ENCODE assay signal across 7 mouse cellular contexts in genomic region chr3:65954499-65955391, GRCm38 (mm10). TPM values are rescaled to one million over a fixed set of nuclear protein-coding genes. Genes with fewer than 3 reads are reported as not detected.
DNase-seq lines count a peak whose midpoint lies in the region; ATAC-seq lines count a peak whose summit lies in the region.

No protein-coding gene starts in this region.

- no peak overlapping the region for H3K9ac ChIP-seq in lung, embryonic 15.5 days
- H3K9ac ChIP-seq in intestine, embryonic 14.5 days (ENCODE audit: low read length) = no peak overlapping the region
- no peak overlapping the region for H3K9ac ChIP-seq in neural tube, embryonic 15.5 days (replicated peaks)

- 59% methylated on average over 8 of the region's 8 CpGs for WGBS in lung, embryonic 15.5 days
- WGBS in intestine, embryonic 14.5 days = 72% methylated on average over 8 of the region's 8 CpGs
- WGBS in neural tube, embryonic 15.5 days = 45% methylated on average over 8 of the region's 8 CpGs

- peak overlapping the region; percentile 30; the same call in 1 of the 2 replicates for H3K4me2 ChIP-seq in lung, embryonic 15.5 days
- H3K4me2 ChIP-seq in intestine, embryonic 14.5 days (ENCODE audit: low read length) = peak overlapping the region; percentile 36
- H3K4me2 ChIP-seq in neural tube, embryonic 15.5 days = 0 out of 2 replicates have a peak overlapping the region, but pooled peaks have one; percentile 5

- no peak overlapping the region for H3K27ac ChIP-seq in lung, embryonic 15.5 days
- H3K27ac ChIP-seq in intestine, embryonic 14.5 days (ENCODE audit: low read depth) = no peak overlapping the region
- no peak overlapping the region for H3K27ac ChIP-seq in neural tube, embryonic 15.5 days (replicated peaks)

- no peaks in the 10 kb centered on the region for H3K9me3 ChIP-seq in lung, embryonic 15.5 days
- H3K9me3 ChIP-seq in intestine, embryonic 14.5 days (ENCODE audit: control insufficient read depth, low read length) = no peaks in the 10 kb centered on the region
- H3K9me3 ChIP-seq in neural tube, embryonic 15.5 days (replicated peaks) = no peaks in the 10 kb centered on the region

- H3K4me3 ChIP-seq in lung, embryonic 15.5 days = no peak overlapping the region
- peak overlapping the region; percentile 17; the same call in 1 of the 2 replicates for H3K4me3 ChIP-seq in intestine, embryonic 14.5 days (ENCODE audit: low read depth, low read length)
- no peak overlapping the region for H3K4me3 ChIP-seq in neural tube, embryonic 15.5 days (replicated peaks)

- peaks cover 40% of the 10 kb centered on the region for H3K36me3 ChIP-seq in lung, embryonic 15.5 days
- H3K36me3 ChIP-seq in intestine, embryonic 14.5 days (ENCODE audit: control insufficient read depth, insufficient read depth, low read length) = peaks cover 61% of the 10 kb centered on the region
- H3K36me3 ChIP-seq in neural tube, embryonic 15.5 days = peaks cover 25% of the 10 kb centered on the region

- no peak for DNase-seq in lung, postnatal 36 days
- peak; percentile 76 for DNase-seq in embryo, embryonic 11 days
- DNase-seq in intestine, embryonic 14.5 days (ENCODE audit: low spot score) = no peak
- DNase-seq in frontal cortex, postnatal 36 days (ENCODE audit: low spot score in 2 of 2) = no peak

- peaks cover 33% of the 10 kb centered on the region for H3K4me1 ChIP-seq in lung, embryonic 15.5 days
- H3K4me1 ChIP-seq in intestine, embryonic 14.5 days (replicated peaks; ENCODE audit: control insufficient read depth, insufficient read depth, low read length) = peaks cover 27% of the 10 kb centered on the region
- peaks cover 47% of the 10 kb centered on the region for H3K4me1 ChIP-seq in neural tube, embryonic 15.5 days

- H3K27me3 ChIP-seq in lung, embryonic 15.5 days = no peaks in the 10 kb centered on the region
- no peaks in the 10 kb centered on the region for H3K27me3 ChIP-seq in intestine, embryonic 14.5 days (replicated peaks; ENCODE audit: control insufficient read depth, insufficient read depth, low read length)
- no peaks in the 10 kb centered on the region for H3K27me3 ChIP-seq in neural tube, embryonic 15.5 days (replicated peaks)

- no peak for ATAC-seq in lung, embryonic 15.5 days (ENCODE audit: borderline replicate concordance, extremely low read depth, low FRiP score, low TSS enrichment)
- ATAC-seq in intestine, embryonic 14.5 days (replicated peaks; ENCODE audit: low FRiP score, low TSS enrichment, low read depth) = no peak
- ATAC-seq in neural tube, embryonic 15.5 days (ENCODE audit: low FRiP score) = no peak
- ATAC-seq in monocyte, adult 5-6 weeks (replicated peaks; ENCODE audit: insufficient number of reproducible peaks, low FRiP score, low TSS enrichment, poor library complexity, severe bottlenecking) = no peak

RNA-seq across cellular contexts. Expression of gene Ccnl1, which starts 3.3 kb away (rescaled TPM):
- 106 and 116 TPM in 2 replicates for polyA plus RNA-seq in lung, embryonic 15.5 days (2015; fragmentation: Nextera tagmentation; extraction: Ambion mirVana)
- polyA plus RNA-seq in intestine, embryonic 14.5 days (2014; fragmentation: Nextera tagmentation; extraction: Ambion mirVana) = 123 and 130 TPM in 2 replicates
- 63.4 and 68.3 TPM in 2 replicates for polyA plus RNA-seq in neural tube, embryonic 15.5 days (2015; fragmentation: Nextera tagmentation; extraction: Ambion mirVana)
- total RNA-seq in monocyte, adult 5-6 weeks (2017) = 637 to 1,006 TPM (median 735 TPM) in 3 replicates
